Mouse (Mus musculus): ENCODE measurements around the gene 0610040J01Rik. TPM values are rescaled to one million over a fixed set of nuclear protein-coding genes. Genes with fewer than 3 reads are reported as not detected.
"Not testable (repeated sequence)": the region's sequence is repeated elsewhere in the genome, so short reads cannot be mapped to it uniquely, and the experiment has no call there.

0610040J01Rik gene
- total RNA-seq, 1 experiment, result 3.3 TPM

DNA sequence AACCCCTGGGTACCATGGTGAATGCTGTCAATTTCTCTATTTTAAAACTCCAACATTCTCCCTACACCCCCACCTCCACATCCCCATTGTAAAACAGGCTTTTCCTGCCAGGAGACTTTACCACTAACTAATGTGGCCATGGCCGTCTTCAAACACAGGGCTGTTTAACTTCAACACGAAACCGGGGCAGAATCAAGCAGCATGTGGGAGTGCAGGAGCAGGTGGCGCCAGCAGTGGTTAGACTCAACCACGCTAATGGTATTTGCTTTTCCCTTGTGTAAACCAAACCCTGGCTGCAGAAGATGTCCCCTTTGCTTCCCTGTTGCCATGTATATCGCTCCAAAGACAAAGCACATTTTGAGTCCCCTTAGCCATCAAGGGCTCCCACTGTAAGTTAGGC, 79.7 kb downstream of the 0610040J01Rik start:
- Histone ChIP-seq H3K27ac (ENCODE audit: insufficient read depth, low read depth, low read length, poor library complexity, severe bottlenecking) (no peak overlapping the region), H3K9me3 (ENCODE audit: control insufficient read depth, insufficient read depth, low read depth, low read length) (no peaks in the 10 kb centered on the region), H3K4me1 (ENCODE audit: control insufficient read depth in 2 of 2, insufficient read depth in 2 of 2, low read length in 2 of 2, poor library complexity in 1 of 2) (no peaks in the 10 kb centered on the region), H3K9ac (ENCODE audit: insufficient read depth, low read depth, low read length, poor library complexity, severe bottlenecking) (no peak overlapping the region), H3K36me3 (ENCODE audit: control insufficient read depth, insufficient read depth, low read length, poor library complexity, severe bottlenecking) (no peaks in the 10 kb centered on the region), H3K4me3 (ENCODE audit: insufficient read depth in 1 of 2, low read depth in 1 of 2, low read length in 2 of 2, poor library complexity in 1 of 2, severe bottlenecking in 1 of 2) (no peak overlapping the region)
- TF ChIP-seq HCFC1 (IDR thresholded peaks at IDR 0.05; ENCODE audit: borderline replicate concordance, insufficient read depth, low read length) (no peak), ZNF384 (IDR thresholded peaks at IDR 0.05; ENCODE audit: low read depth, low read length) (no peak), CHD2 (IDR thresholded peaks at IDR 0.05; ENCODE audit: low read depth, low read length) (no peak), MAFK (IDR thresholded peaks at IDR 0.05; ENCODE audit: insufficient read depth, low read depth, low read length) (no peak), ZC3H11A (IDR thresholded peaks at IDR 0.05; ENCODE audit: borderline replicate concordance, low read depth, low read length) (no peak)
- no peak for DNase-seq (ENCODE audit: low read depth, low spot score)
- in situ Hi-C loops (cut with MboI; ENCODE audit: low sequenced_read_pairs in 2 of 2, unreplicated experiment in 2 of 2), result no loop called here

GRCm38 (mm10) chr5:63897001-63897819, 85.0 kb downstream of the 0610040J01Rik start:
- H3K4me3 ChIP-seq (ENCODE audit: insufficient read depth in 1 of 2, low read depth in 1 of 2, low read length in 2 of 2, poor library complexity in 1 of 2, severe bottlenecking in 1 of 2); DNase-seq (ENCODE audit: low read depth, low spot score); H3K36me3 ChIP-seq (ENCODE audit: control insufficient read depth, insufficient read depth, low read length, poor library complexity, severe bottlenecking); H3K4me1 ChIP-seq (ENCODE audit: control insufficient read depth in 2 of 2, insufficient read depth in 2 of 2, low read length in 2 of 2, poor library complexity in 1 of 2); H3K9ac ChIP-seq (ENCODE audit: insufficient read depth, low read depth, low read length, poor library complexity, severe bottlenecking); H3K27ac ChIP-seq (ENCODE audit: insufficient read depth, low read depth, low read length, poor library complexity, severe bottlenecking); H3K9me3 ChIP-seq (ENCODE audit: control insufficient read depth, insufficient read depth, low read depth, low read length); in situ Hi-C loops (cut with MboI; ENCODE audit: low sequenced_read_pairs in 2 of 2, unreplicated experiment in 2 of 2): not testable (repeated sequence)

- TF ChIP-seq ZNF384 (IDR thresholded peaks at IDR 0.05; ENCODE audit: low read depth, low read length), result no peak
- TF ChIP-seq MAFK (IDR thresholded peaks at IDR 0.05; ENCODE audit: insufficient read depth, low read depth, low read length), result no peak
- TF ChIP-seq HCFC1 (IDR thresholded peaks at IDR 0.05; ENCODE audit: borderline replicate concordance, insufficient read depth, low read length), result no peak
- no peak for TF ChIP-seq CHD2 (IDR thresholded peaks at IDR 0.05; ENCODE audit: low read depth, low read length)
- no peak for TF ChIP-seq ZC3H11A (IDR thresholded peaks at IDR 0.05; ENCODE audit: borderline replicate concordance, low read depth, low read length)
- no peaks in the 10 kb centered on the region for H3K9me3 ChIP-seq (ENCODE audit: control insufficient read depth, insufficient read depth, low read depth, low read length)
- no peaks in the 10 kb centered on the region for H3K4me1 ChIP-seq (ENCODE audit: control insufficient read depth in 2 of 2, insufficient read depth in 2 of 2, low read length in 2 of 2, poor library complexity in 1 of 2)
- no peak overlapping the region for H3K4me3 ChIP-seq (ENCODE audit: insufficient read depth in 1 of 2, low read depth in 1 of 2, low read length in 2 of 2, poor library complexity in 1 of 2, severe bottlenecking in 1 of 2)
- H3K36me3 ChIP-seq (ENCODE audit: control insufficient read depth, insufficient read depth, low read length, poor library complexity, severe bottlenecking), result no peaks in the 10 kb centered on the region
- in situ Hi-C loops (cut with MboI; ENCODE audit: low sequenced_read_pairs in 2 of 2, unreplicated experiment in 2 of 2), result no loop called here
- no peak for DNase-seq (ENCODE audit: low read depth, low spot score)
- H3K27ac ChIP-seq (ENCODE audit: insufficient read depth, low read depth, low read length, poor library complexity, severe bottlenecking), result no peak overlapping the region
- H3K9ac ChIP-seq (ENCODE audit: insufficient read depth, low read depth, low read length, poor library complexity, severe bottlenecking), result no peak overlapping the region
Observed at GRCm38 (mm10) chr5:63897820-63898110, 85.6 kb downstream of the 0610040J01Rik start.

- in situ Hi-C loops (cut with MboI; ENCODE audit: low sequenced_read_pairs in 2 of 2, unreplicated experiment in 2 of 2), result loop anchor here in 1 of 2 experiments (10.0 kb wide), 1 partner anchor 171 kb away; no protein-coding TSS in a partner anchor
- TF ChIP-seq ZC3H11A (IDR thresholded peaks at IDR 0.05; ENCODE audit: borderline replicate concordance, low read depth, low read length) (no peak), HCFC1 (IDR thresholded peaks at IDR 0.05; ENCODE audit: borderline replicate concordance, insufficient read depth, low read length) (no peak), ZNF384 (IDR thresholded peaks at IDR 0.05; ENCODE audit: low read depth, low read length) (no peak), MAFK (IDR thresholded peaks at IDR 0.05; ENCODE audit: insufficient read depth, low read depth, low read length) (no peak)
- DNase-seq (ENCODE audit: low read depth, low spot score), result no peak
Observed at GRCm38 (mm10) chr5:63903329-63903728, 91.2 kb downstream of the 0610040J01Rik start.

More at GRCm38 (mm10) chr5:63903329-63903728, 91.2 kb downstream of the 0610040J01Rik start:
- H3K4me3 ChIP-seq (ENCODE audit: insufficient read depth in 1 of 2, low read depth in 1 of 2, low read length in 2 of 2, poor library complexity in 1 of 2, severe bottlenecking in 1 of 2), result no peak overlapping the region
- no peaks in the 10 kb centered on the region for H3K36me3 ChIP-seq (ENCODE audit: control insufficient read depth, insufficient read depth, low read length, poor library complexity, severe bottlenecking)
- H3K4me1 ChIP-seq (ENCODE audit: control insufficient read depth in 2 of 2, insufficient read depth in 2 of 2, low read length in 2 of 2, poor library complexity in 1 of 2), result no peaks in the 10 kb centered on the region
- no peak overlapping the region for H3K27ac ChIP-seq (ENCODE audit: insufficient read depth, low read depth, low read length, poor library complexity, severe bottlenecking)
- H3K9ac ChIP-seq (ENCODE audit: insufficient read depth, low read depth, low read length, poor library complexity, severe bottlenecking), result no peak overlapping the region
- no peaks in the 10 kb centered on the region for H3K9me3 ChIP-seq (ENCODE audit: control insufficient read depth, insufficient read depth, low read depth, low read length)
